Comparison of ENCODE assay signal across 8 mouse cellular contexts in the genomic region with DNA sequence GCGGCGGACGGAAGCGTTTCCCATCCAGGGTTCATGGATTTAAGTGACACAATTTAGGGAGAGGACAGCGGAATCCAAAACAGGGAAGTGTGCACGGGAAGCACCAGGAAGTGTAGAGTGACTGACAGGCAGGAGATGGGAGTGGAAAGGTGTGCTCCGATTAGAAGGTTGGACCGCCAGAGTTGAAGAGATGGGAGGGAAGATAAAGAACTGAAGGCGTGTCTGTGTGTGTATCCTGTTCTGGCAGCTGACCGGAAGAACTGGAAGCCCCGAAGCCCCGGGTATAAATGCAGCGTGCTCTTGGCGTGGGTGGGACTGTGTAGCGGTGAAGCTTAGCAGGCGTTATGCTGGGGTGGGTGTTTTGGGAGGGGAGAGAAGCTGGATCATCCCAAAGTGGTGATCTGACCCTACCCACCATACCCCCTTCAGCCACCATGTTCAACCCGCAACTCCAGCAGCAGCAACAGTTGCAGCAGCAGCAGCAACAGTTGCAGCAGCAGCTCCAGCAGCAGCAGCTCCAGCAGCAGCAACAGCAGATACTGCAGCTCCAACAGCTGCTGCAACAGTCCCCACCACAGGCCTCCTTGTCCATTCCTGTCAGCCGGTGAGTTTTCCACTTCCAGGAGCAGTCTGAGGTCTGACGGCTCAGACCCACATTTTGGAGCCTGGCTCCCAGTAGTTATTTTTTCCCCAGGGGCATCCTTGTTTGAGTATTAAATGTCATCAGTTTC. TPM values are rescaled to one million over a fixed set of nuclear protein-coding genes. Genes with fewer than 3 reads are reported as not detected.
DNase-seq lines count a peak whose midpoint lies in the region; ATAC-seq and TF ChIP-seq lines count a peak whose summit lies in the region.

No protein-coding gene starts in this region.

- peaks cover 2 to 3% of the 10 kb centered on the region in 2 experiments for H3K36me3 ChIP-seq in MEL (ENCODE audit: control insufficient read depth in 1 of 2, insufficient read depth in 2 of 2, low read length in 2 of 2)
- peaks cover 29% of the 10 kb centered on the region for H3K36me3 ChIP-seq in intestine, postnatal 0 days (ENCODE audit: control insufficient read depth, insufficient read depth)

- TF ChIP-seq CTCF in MEL (IDR thresholded peaks at IDR 0.05 in 2 of 3, conservative IDR thresholded peaks at IDR 0.05 in 1 of 3; ENCODE audit: control insufficient read depth in 1 of 3, insufficient read depth in 1 of 3, low read depth in 2 of 3, low read length in 3 of 3, poor library complexity in 1 of 3, severe bottlenecking in 1 of 3): no peak
- no peak for TF ChIP-seq CTCF in intestine, postnatal 0 days (IDR thresholded peaks at IDR 0.05; ENCODE audit: low read depth)

- peaks cover 6% of the 10 kb centered on the region; the same call in 1 of the 2 replicates for H3K79me2 ChIP-seq in MEL (ENCODE audit: control insufficient read depth, insufficient read depth, low read length, poor library complexity)

- 5% methylated on average over 19 of the region's 19 CpGs for WGBS in intestine, postnatal 0 days

- TF ChIP-seq RAD21 in MEL (IDR thresholded peaks at IDR 0.05; ENCODE audit: low read depth, low read length): no peak

- no peak for TF ChIP-seq EP300 in MEL (IDR thresholded peaks at IDR 0.05; ENCODE audit: low read depth in 1 of 2, low read length in 2 of 2)

- H3K4me1 ChIP-seq in MEL (ENCODE audit: control insufficient read depth in 1 of 2, insufficient read depth in 2 of 2, low read length in 2 of 2): peaks cover 0 to 6% of the 10 kb centered on the region in 2 experiments; a peak in 2 of 4 replicates
- H3K4me1 ChIP-seq in intestine, postnatal 0 days (replicated peaks; ENCODE audit: control insufficient read depth, insufficient read depth, low read length): 0 out of 2 replicates have a peak, but pooled peaks cover 3% of the 10 kb centered on the region

- peak overlapping the region; percentile 82 for H3K9ac ChIP-seq in MEL (ENCODE audit: control insufficient read depth, low read depth, low read length, poor library complexity, severe bottlenecking)
- H3K9ac ChIP-seq in intestine, postnatal 0 days (ENCODE audit: low read depth, low read length): peak overlapping the region; percentile 80

- H3K9me3 ChIP-seq in MEL (replicated peaks; ENCODE audit: insufficient read depth, low read length): no peaks in the 10 kb centered on the region
- H3K9me3 ChIP-seq in intestine, postnatal 0 days (ENCODE audit: control insufficient read depth): no peaks in the 10 kb centered on the region

- DNase-seq in cerebellum, adult 11-12 months: peak; percentile 56
- DNase-seq in cerebellum, adult 9-11 months: no peak
- DNase-seq in MEL (ENCODE audit: low read depth, low spot score): no peak
- DNase-seq in lung, postnatal 25 days (ENCODE audit: low spot score): peak; percentile 64
- DNase-seq in thymus, postnatal 14 days: peak; percentile 37
- no peak for DNase-seq in cerebellum, adult 8-10 months

- peak overlapping the region; percentile 88 for H3K4me2 ChIP-seq in intestine, postnatal 0 days (replicated peaks; ENCODE audit: low read depth)

- peak; percentile 44 for ATAC-seq in erythroid progenitor cell, adult 5-6 weeks (replicated peaks; ENCODE audit: low FRiP score, poor library complexity, severe bottlenecking)
- peak; percentile 46 for ATAC-seq in intestine, postnatal 0 days

- no peak for TF ChIP-seq POLR2A in MEL (IDR thresholded peaks at IDR 0.05; ENCODE audit: control insufficient read depth in 1 of 2, insufficient read depth in 1 of 2, low read depth in 1 of 2, low read length in 2 of 2, poor library complexity in 1 of 2)

- H3K27ac ChIP-seq in MEL (ENCODE audit: control insufficient read depth, low read depth, low read length): peak overlapping the region; percentile 68
- peak overlapping the region; percentile 89 for H3K27ac ChIP-seq in intestine, postnatal 0 days (ENCODE audit: low read depth, low read length)

- peak overlapping the region; percentile 70 to 80 for H3K4me3 ChIP-seq in MEL (ENCODE audit: control insufficient read depth in 1 of 2, insufficient read depth in 1 of 2, low read depth in 2 of 2, low read length in 2 of 2)
- peak overlapping the region; percentile 67 for H3K4me3 ChIP-seq in intestine, postnatal 0 days (ENCODE audit: low read depth, low read length)

- H3K27me3 ChIP-seq in MEL (ENCODE audit: control insufficient read depth in 1 of 2, insufficient read depth in 2 of 2, low read length in 2 of 2): peaks cover 0 to 3% of the 10 kb centered on the region in 2 experiments; a peak in 3 of 4 replicates
- no peaks in the 10 kb centered on the region for H3K27me3 ChIP-seq in intestine, postnatal 0 days (replicated peaks; ENCODE audit: control insufficient read depth, insufficient read depth, low read length)

TF ChIP-seq in MEL, 35 proteins besides CTCF, POLR2A, EP300 and RAD21 (continues in another document):
- TF ChIP-seq CHD1 (IDR thresholded peaks at IDR 0.05; ENCODE audit: low read depth, low read length): 0 out of 2 replicates have a peak, but pooled peaks have one; percentile 9
- no peak for TF ChIP-seq RCOR1 (IDR thresholded peaks at IDR 0.05; ENCODE audit: low read depth, low read length)
- peak; percentile 53; the same call in 1 of the 2 replicates for TF ChIP-seq TBP (IDR thresholded peaks at IDR 0.05; ENCODE audit: low read depth, low read length)
- no peak for TF ChIP-seq SMC3 (IDR thresholded peaks at IDR 0.05; ENCODE audit: low read depth, low read length)
- no peak for TF ChIP-seq POLR2AphosphoS2 (IDR thresholded peaks at IDR 0.05; ENCODE audit: low read length)
- TF ChIP-seq E2F4 (IDR thresholded peaks at IDR 0.05; ENCODE audit: borderline replicate concordance, low read depth, low read length): no peak
- peak; percentile 55; the same call in 1 of the 2 replicates for TF ChIP-seq MXI1 (IDR thresholded peaks at IDR 0.05; ENCODE audit: low read depth, low read length)
- no peak for TF ChIP-seq GABPA (IDR thresholded peaks at IDR 0.05; ENCODE audit: low read depth, low read length)
- TF ChIP-seq BHLHE40 (IDR thresholded peaks at IDR 0.05; ENCODE audit: borderline replicate concordance, low read depth, low read length): no peak
- TF ChIP-seq ETS1 (IDR thresholded peaks at IDR 0.05; ENCODE audit: low read depth, low read length): no peak
- TF ChIP-seq MYC (IDR thresholded peaks at IDR 0.05; ENCODE audit: low read depth, low read length): peak; percentile 68; the same call in 1 of the 2 replicates
- no peak; the same call in 1 of the 2 replicates for TF ChIP-seq TAL1 (IDR thresholded peaks at IDR 0.05; ENCODE audit: low read length)
- TF ChIP-seq MAX (IDR thresholded peaks at IDR 0.05; ENCODE audit: low read length): peak; percentile 68
- no peak for TF ChIP-seq KAT2A (conservative IDR thresholded peaks at IDR 0.05; ENCODE audit: low read depth, low read length)
- TF ChIP-seq NRF1 (IDR thresholded peaks at IDR 0.05; ENCODE audit: insufficient read depth, low read depth, low read length, poor library complexity, severe bottlenecking): no peak
- TF ChIP-seq ZNF384 (IDR thresholded peaks at IDR 0.05; ENCODE audit: low read depth, low read length): no peak
- TF ChIP-seq ELF1 (IDR thresholded peaks at IDR 0.05; ENCODE audit: low read depth, low read length): peak; percentile 60
- TF ChIP-seq ZC3H11A (IDR thresholded peaks at IDR 0.05; ENCODE audit: low read depth, low read length): no peak
- no peak for TF ChIP-seq ZMIZ1 (IDR thresholded peaks at IDR 0.05; ENCODE audit: low read depth, low read length)

RNA-seq across cellular contexts. Expression of a gene that starts 10.4 kb away (rescaled TPM):
- total RNA-seq in MEL (2012; rRNA removed): 0.42 and 0.49 TPM in 2 replicates
- polyA plus RNA-seq in MEL (2012; ENCODE audit: insufficient read depth in 1 of 2, insufficient read length in 2 of 2, low read depth in 1 of 2, low replicate concordance in 2 of 2, missing spikeins in 1 of 2): 1 to 10 TPM in 1 of 2 experiments, not detected in 1; 5.0 TPM
- not detected in 2 replicates for total RNA-seq in erythroid progenitor cell, adult 5-6 weeks (2015; ENCODE audit: low replicate concordance)
- total RNA-seq in erythroid progenitor cell, adult 5-6 weeks (2017; ENCODE audit: low replicate concordance): not detected in 2 replicates
- 23.5 and 30.0 TPM in 2 replicates for polyA plus RNA-seq in intestine, postnatal 0 days (2015; fragmentation: Nextera tagmentation; extraction: Ambion mirVana)

RNA-seq across cellular contexts. Expression of a gene that starts 11.4 kb away (rescaled TPM):
- 20.7 and 21.6 TPM in 2 replicates for total RNA-seq in MEL (2012; rRNA removed)
- 10 to 100 TPM in 1 of 2 experiments, not detected in 1; 99.8 TPM for polyA plus RNA-seq in MEL (2012; ENCODE audit: insufficient read depth in 1 of 2, insufficient read length in 2 of 2, low read depth in 1 of 2, low replicate concordance in 2 of 2, missing spikeins in 1 of 2)
- 65.4 and 90.1 TPM in 2 replicates for total RNA-seq in erythroid progenitor cell, adult 5-6 weeks (2015; ENCODE audit: low replicate concordance)
- total RNA-seq in erythroid progenitor cell, adult 5-6 weeks (2017; ENCODE audit: low replicate concordance): 77.5 and 131 TPM in 2 replicates
- 20.1 and 20.7 TPM in 2 replicates for polyA plus RNA-seq in intestine, postnatal 0 days (2015; fragmentation: Nextera tagmentation; extraction: Ambion mirVana)

RNA-seq across cellular contexts. Expression of a gene that starts 18.2 kb away (rescaled TPM):
- 52.3 and 63.5 TPM in 2 replicates for total RNA-seq in MEL (2012; rRNA removed)
- polyA plus RNA-seq in MEL (2012; ENCODE audit: insufficient read depth in 1 of 2, insufficient read length in 2 of 2, low read depth in 1 of 2, low replicate concordance in 2 of 2, missing spikeins in 1 of 2): 10 to 100 TPM in 1 of 2 experiments, not detected in 1; 62.9 TPM
- total RNA-seq in erythroid progenitor cell, adult 5-6 weeks (2015; ENCODE audit: low replicate concordance): 5.8 and 7.5 TPM in 2 replicates
- total RNA-seq in erythroid progenitor cell, adult 5-6 weeks (2017; ENCODE audit: low replicate concordance): 3.7 and 7.2 TPM in 2 replicates
- 95.0 and 100 TPM in 2 replicates for polyA plus RNA-seq in intestine, postnatal 0 days (2015; fragmentation: Nextera tagmentation; extraction: Ambion mirVana)

RNA-seq across cellular contexts. Expression of a gene that starts 24.5 kb away (rescaled TPM):
- total RNA-seq in MEL (2012; rRNA removed): not detected in 2 replicates
- polyA plus RNA-seq in MEL (2012; ENCODE audit: insufficient read depth in 1 of 2, insufficient read length in 2 of 2, low read depth in 1 of 2, low replicate concordance in 2 of 2, missing spikeins in 1 of 2): not detected
- 1,234 and 1,375 TPM in 2 replicates for total RNA-seq in erythroid progenitor cell, adult 5-6 weeks (2015; ENCODE audit: low replicate concordance)
- 165 and 167 TPM in 2 replicates for total RNA-seq in erythroid progenitor cell, adult 5-6 weeks (2017; ENCODE audit: low replicate concordance)
- 4.8 and 5.4 TPM in 2 replicates for polyA plus RNA-seq in intestine, postnatal 0 days (2015; fragmentation: Nextera tagmentation; extraction: Ambion mirVana)

RNA-seq across cellular contexts. Expression of a gene that starts 32.2 kb away (rescaled TPM):
- 30.4 and 33.3 TPM in 2 replicates for total RNA-seq in MEL (2012; rRNA removed)
- 100 to 1,000 TPM in 1 of 2 experiments, 10 to 100 TPM in 1; 47.0 to 396 TPM for polyA plus RNA-seq in MEL (2012; ENCODE audit: insufficient read depth in 1 of 2, insufficient read length in 2 of 2, low read depth in 1 of 2, low replicate concordance in 2 of 2, missing spikeins in 1 of 2)
- 0.42 and 0.72 TPM in 2 replicates for total RNA-seq in erythroid progenitor cell, adult 5-6 weeks (2015; ENCODE audit: low replicate concordance)
- total RNA-seq in erythroid progenitor cell, adult 5-6 weeks (2017; ENCODE audit: low replicate concordance): 0.51 TPM in 1 of 2 replicates, not detected in the other
- 47.3 and 49.4 TPM in 2 replicates for polyA plus RNA-seq in intestine, postnatal 0 days (2015; fragmentation: Nextera tagmentation; extraction: Ambion mirVana)

Comparison
In these comparisons a context has a peak if more than half of its experiments do, and no peak if none do; other contexts are left out.
1. DNase-seq: peak in cerebellum, adult 11-12 months (single experiment), lung, postnatal 25 days (single experiment) and thymus, postnatal 14 days (single experiment); none in cerebellum, adult 9-11 months (single experiment), MEL (single experiment) and cerebellum, adult 8-10 months (single experiment).